Mouse (Mus musculus) CH12.LX (cell line): ENCODE results near the gene Pdhx. TPM values are rescaled to one million over a fixed set of nuclear protein-coding genes. Genes with fewer than 3 reads are reported as not detected.

Experiments used
- DNase-seq: peaks from one replicate; pipeline ENCODE4 v3.0.0-alpha.2; 2013; ENCODE audit errors: extremely low read depth
- H3K27ac ChIP-seq: 2 replicates; pipeline ENCODE4 v1.5.1; 2012; ENCODE audit warnings: low read depth, mild to moderate bottlenecking, control low read depth, moderate library complexity; ENCODE audit not compliant: insufficient read depth
- H3K27me3 ChIP-seq: replicated peaks from 2 replicates; pipeline ENCODE3; 2012; ENCODE audit warnings: inconsistent platforms
- H3K36me3 ChIP-seq, 2 experiments: replicated peaks in 1 of 2; 2 replicates each; pipeline versions ENCODE3 to v1.6.1; 2012; ENCODE audit warnings: inconsistent platforms in 1 of 2, low read length in 1 of 2, mild to moderate bottlenecking in 1 of 2, mixed read lengths in 1 of 2, moderate library complexity in 1 of 2; ENCODE audit not compliant: control insufficient read depth in 1 of 2, insufficient read depth in 1 of 2
- H3K4me1 ChIP-seq, 2 experiments: 2 replicates each; pipeline ENCODE4 v1.6.1; 2012; ENCODE audit warnings: inconsistent platforms in 1 of 2, moderate library complexity in 1 of 2; ENCODE audit not compliant: insufficient read depth in 2 of 2, control insufficient read depth in 1 of 2
- H3K4me2 ChIP-seq: 2 replicates; pipeline ENCODE4 v1.6.1; 2012; ENCODE audit warnings: low read depth, mild to moderate bottlenecking, control low read depth; ENCODE audit not compliant: poor library complexity, insufficient read depth, severe bottlenecking
- H3K4me3 ChIP-seq, 3 experiments: fragments of 150-350 bp in 1 of 3; sonication (generic) in 1 of 3; replicated peaks in 1 of 3; 2 replicates each; pipeline versions ENCODE3 to v1.5.1; 2011 to 2012; ENCODE audit warnings: low read depth in 2 of 3, low read length in 2 of 3, mild to moderate bottlenecking in 2 of 3, moderate library complexity in 2 of 3, control low read depth in 1 of 3, improper control_type of control experiment in 1 of 3, inconsistent platforms in 1 of 3, mixed read lengths in 1 of 3; ENCODE audit not compliant: poor library complexity in 1 of 3
- H3K79me2 ChIP-seq: replicated peaks from 2 replicates; pipeline ENCODE4 v1.6.1; 2012; ENCODE audit warnings: mild to moderate bottlenecking, moderate library complexity; ENCODE audit not compliant: control insufficient read depth, poor library complexity, insufficient read depth, severe bottlenecking; ENCODE audit errors: extremely low read depth
- H3K9ac ChIP-seq: 2 replicates; pipeline ENCODE4 v1.6.1; 2012; ENCODE audit warnings: low read depth, mild to moderate bottlenecking, control low read depth, moderate library complexity; ENCODE audit not compliant: insufficient read depth
- H3K9me3 ChIP-seq: replicated peaks from 2 replicates; pipeline ENCODE3; 2012; ENCODE audit warnings: low read length, inconsistent platforms, mixed read lengths
- CHD2 ChIP-seq: IDR thresholded peaks from 2 replicates; pipeline ENCODE4 v1.6.1; 2011; ENCODE audit warnings: low read length, improper control_type of control experiment
- CTCF ChIP-seq, 2 experiments: IDR thresholded peaks in 1 of 2; conservative IDR thresholded peaks in 1 of 2; 2 replicates each; pipeline ENCODE4 v1.5.1; 2011 to 2012; ENCODE audit warnings: low read depth in 2 of 2, low read length in 2 of 2, improper control_type of control experiment in 1 of 2, inconsistent platforms in 1 of 2, mild to moderate bottlenecking in 1 of 2, moderate library complexity in 1 of 2
- ETS1 ChIP-seq: conservative IDR thresholded peaks from 2 replicates; pipeline ENCODE4 v1.6.1; 2012; ENCODE audit warnings: low read depth, mild to moderate bottlenecking, inconsistent platforms, low read length, improper control_type of control experiment, moderate library complexity
- GABPA ChIP-seq: IDR thresholded peaks from 2 replicates; pipeline ENCODE4 v1.6.1; 2012; ENCODE audit warnings: low read depth, low read length, improper control_type of control experiment, inconsistent platforms; ENCODE audit not compliant: insufficient replicate concordance
- IRF4 ChIP-seq: IDR thresholded peaks from 2 replicates; pipeline ENCODE4 v1.6.1; 2014; ENCODE audit warnings: low read depth, mild to moderate bottlenecking, inconsistent platforms, low read length, improper control_type of control experiment
- KAT2A ChIP-seq: IDR thresholded peaks from 2 replicates; pipeline ENCODE4 v1.6.1; 2012; ENCODE audit warnings: low read length, improper control_type of control experiment, inconsistent platforms; ENCODE audit not compliant: insufficient replicate concordance
- MAFK ChIP-seq: IDR thresholded peaks from 2 replicates; pipeline ENCODE4 v1.6.1; 2011; ENCODE audit warnings: low read length, improper control_type of control experiment; ENCODE audit not compliant: insufficient replicate concordance
- MAX ChIP-seq: IDR thresholded peaks from 2 replicates; pipeline ENCODE4 v1.6.1; 2011; ENCODE audit warnings: low read length, improper control_type of control experiment
- MEF2A ChIP-seq: IDR thresholded peaks from 2 replicates; pipeline ENCODE4 v1.6.1; 2014; ENCODE audit warnings: low read depth, mild to moderate bottlenecking, inconsistent platforms, low read length, improper control_type of control experiment, borderline replicate concordance
- MXI1 ChIP-seq: IDR thresholded peaks from 2 replicates; pipeline ENCODE4 v1.6.1; 2011; ENCODE audit warnings: mild to moderate bottlenecking, low read depth, low read length, improper control_type of control experiment
- MYC ChIP-seq: IDR thresholded peaks from 2 replicates; pipeline ENCODE4 v1.6.1; 2011; ENCODE audit warnings: low read depth, mild to moderate bottlenecking, improper control_type of control experiment, low read length
- NELFE ChIP-seq: IDR thresholded peaks from 2 replicates; pipeline ENCODE4 v1.6.1; 2011; ENCODE audit warnings: low read depth, low read length, improper control_type of control experiment
- SIN3A ChIP-seq: IDR thresholded peaks from 2 replicates; pipeline ENCODE4 v1.6.1; 2012; ENCODE audit warnings: low read length, improper control_type of control experiment, inconsistent platforms
- TCF12 ChIP-seq: IDR thresholded peaks from 2 replicates; pipeline ENCODE4 v1.6.1; 2014; ENCODE audit warnings: low read depth, mild to moderate bottlenecking, inconsistent platforms, low read length, improper control_type of control experiment
- UBTF ChIP-seq: IDR thresholded peaks from 2 replicates; pipeline ENCODE4 v1.6.1; 2012; ENCODE audit warnings: low read depth, mild to moderate bottlenecking, inconsistent platforms, low read length, improper control_type of control experiment, moderate library complexity
- USF1 ChIP-seq: IDR thresholded peaks from 2 replicates; pipeline ENCODE4 v1.6.1; 2014; ENCODE audit warnings: low read depth, mild to moderate bottlenecking, inconsistent platforms, low read length, improper control_type of control experiment
- ZC3H11A ChIP-seq: IDR thresholded peaks from 2 replicates; pipeline ENCODE4 v1.6.1; 2012; ENCODE audit warnings: low read depth, mild to moderate bottlenecking, inconsistent platforms, low read length, improper control_type of control experiment
- ZKSCAN1 ChIP-seq: IDR thresholded peaks from 2 replicates; pipeline ENCODE4 v1.6.1; 2012; ENCODE audit warnings: low read depth, inconsistent platforms, low read length, improper control_type of control experiment, borderline replicate concordance
- ZMIZ1 ChIP-seq: IDR thresholded peaks from 2 replicates; pipeline ENCODE4 v1.6.1; 2012; ENCODE audit warnings: low read depth, mild to moderate bottlenecking, inconsistent platforms, low read length, improper control_type of control experiment
- ZNF384 ChIP-seq: IDR thresholded peaks from 2 replicates; pipeline ENCODE4 v1.6.1; 2012; ENCODE audit warnings: low read depth, low read length, improper control_type of control experiment, inconsistent platforms
- dilution Hi-C: fragments of 300-500 bp; cut with MboI; formaldehyde crosslinking; loops from 2 replicates; pipeline ENCODE4 v1.14.3; 2020; ENCODE audit warnings: low sequenced_read_pairs; ENCODE audit not compliant: extremely low pct_unique_long_range_greater_than_20kb, extremely low pct_ligation_motif_present
- in situ Hi-C: fragments of 300-500 bp; cut with MboI; formaldehyde crosslinking; loops from 3 replicates; pipeline ENCODE4 v1.14.3; 2019; ENCODE audit warnings: low sequenced_read_pairs, low pct_ligation_motif_present, low pct_unique_long_range_greater_than_20kb, mixed read lengths
- polyA plus RNA-seq: library from polyadenylated mRNA; unstranded; fragments of >175 nt; gene quantifications from 2 replicates; pipeline ENCODE4 v1.2.1, GENCODE M21; 2012; ENCODE audit warnings: low read depth; ENCODE audit not compliant: insufficient read length
- total RNA-seq, 2 experiments: library from RNA; depleted of rRNA; stranded (reverse); fragments of 300-350 nt in 1 of 2; fragments of >200 nt in 1 of 2; gene quantifications; 2 replicates each; pipeline ENCODE4 v1.2.3; 2012 to 2014

The Pdhx gene
- total and polyA plus RNA-seq, 3 experiments: 78.9 to 131 (median 104) TPM

DNA sequence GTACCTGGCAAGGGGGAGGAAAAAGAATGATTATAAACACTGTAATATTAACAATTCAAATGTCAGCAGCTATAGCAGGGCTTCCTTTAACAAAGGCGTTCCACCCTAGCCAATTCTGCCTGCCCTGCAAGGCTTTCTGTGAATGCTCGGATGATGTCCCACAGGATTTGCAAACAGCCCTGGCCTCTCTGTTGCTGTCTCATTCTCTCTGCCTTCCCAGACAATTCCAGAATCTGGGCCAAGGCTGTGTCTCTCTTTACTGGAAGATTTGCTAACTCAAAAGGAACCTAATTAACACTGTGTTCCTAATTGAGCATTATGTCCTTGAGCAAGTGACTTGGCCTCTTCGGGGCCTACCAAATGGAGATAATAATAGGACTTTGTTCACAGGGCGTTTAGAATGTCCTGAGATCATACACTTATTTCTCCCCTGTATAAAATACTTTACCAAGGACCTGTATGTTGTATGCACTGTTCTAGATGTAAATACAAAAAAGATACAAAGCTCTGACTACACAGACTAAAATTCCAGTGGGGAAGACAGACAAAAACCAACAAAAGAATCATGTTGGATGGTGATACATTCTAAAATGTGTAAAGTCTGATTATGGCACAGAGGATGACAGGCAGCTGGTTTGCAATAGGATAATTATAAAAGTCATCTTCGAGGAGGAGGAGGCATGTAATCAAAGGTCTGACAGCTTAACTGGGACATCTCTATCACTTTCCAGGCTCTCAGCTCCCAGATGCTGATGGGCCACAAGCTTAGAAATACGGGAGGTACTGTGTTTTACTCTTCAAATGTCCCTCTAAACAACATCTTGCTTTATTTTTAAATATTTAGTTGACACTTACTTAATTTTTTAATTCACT lies 45.2 kb upstream of the Pdhx start:
- Histone ChIP-seq H3K9ac (no peak overlapping the region), H3K36me3 (no peaks in the 10 kb centered on the region), H3K9me3 (no peaks in the 10 kb centered on the region), H3K4me2 (no peak overlapping the region), H3K27me3 (no peaks in the 10 kb centered on the region), H3K27ac (no peak overlapping the region), H3K4me3 (no peak overlapping the region), H3K4me1 (peaks cover 3 to 4% of the 10 kb centered on the region in 2 experiments; a peak in 2 of 4 replicates), H3K79me2 (no peaks in the 10 kb centered on the region)
- dilution Hi-C loops (no loop called here), in situ Hi-C loops (no loop called here)
- no peak for TF ChIP-seq ZNF384
- TF ChIP-seq MXI1: no peak
- TF ChIP-seq TCF12: no peak
- no peak for TF ChIP-seq CTCF (conservative IDR thresholded peaks at IDR 0.05 in 1 of 2, IDR thresholded peaks at IDR 0.05 in 1 of 2; ENCODE audit: low read depth in 2 of 2, low read length in 2 of 2)
- no peak for TF ChIP-seq GABPA
- no peak for TF ChIP-seq MAFK
- no peak for TF ChIP-seq MEF2A
- no peak for TF ChIP-seq ETS1
- TF ChIP-seq UBTF: no peak
- no peak for DNase-seq

DNA sequence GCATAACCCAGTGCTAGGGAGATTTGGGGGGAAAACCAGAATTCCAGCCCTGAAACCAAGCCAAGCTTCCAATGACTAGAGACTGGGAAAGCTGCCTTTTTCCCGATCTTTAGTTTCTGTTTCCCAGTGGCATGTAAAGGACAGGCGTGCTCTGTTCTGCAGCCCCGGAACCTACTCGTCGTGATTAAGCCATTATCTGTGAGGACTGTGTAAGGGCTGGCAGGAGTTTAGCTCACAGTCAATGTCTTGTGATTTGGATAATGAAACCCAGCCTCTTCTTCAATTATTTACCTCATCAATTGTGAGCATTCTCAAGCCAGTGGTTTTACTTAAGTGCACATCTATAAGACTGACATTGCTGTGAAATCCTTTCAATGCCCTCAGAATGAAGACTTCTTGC lies 43.9 kb upstream of the Pdhx start:
- no peak for DNase-seq
- in situ Hi-C loops (no loop called here), dilution Hi-C loops (no loop called here)
- no peak overlapping the region for H3K9ac ChIP-seq
- H3K4me1 ChIP-seq: peaks cover 3 to 4% of the 10 kb centered on the region in 2 experiments; a peak in 2 of 4 replicates
- H3K4me3 ChIP-seq: no peak overlapping the region
- no peak for TF ChIP-seq MAX
- no peak for TF ChIP-seq KAT2A
- no peak for TF ChIP-seq ZKSCAN1
- TF ChIP-seq ZMIZ1: no peak
- no peak for TF ChIP-seq CTCF (conservative IDR thresholded peaks at IDR 0.05 in 1 of 2, IDR thresholded peaks at IDR 0.05 in 1 of 2; ENCODE audit: low read depth in 2 of 2, low read length in 2 of 2)
- TF ChIP-seq TCF12: no peak
- no peak for TF ChIP-seq SIN3A
- no peak for TF ChIP-seq IRF4
- TF ChIP-seq ZC3H11A: no peak
- no peak for TF ChIP-seq NELFE
- TF ChIP-seq USF1: no peak
- no peak for TF ChIP-seq MYC
- no peak for TF ChIP-seq CHD2
- H3K79me2 ChIP-seq: no peaks in the 10 kb centered on the region
- H3K27me3 ChIP-seq: no peaks in the 10 kb centered on the region
- H3K27ac ChIP-seq: no peak overlapping the region
- no peaks in the 10 kb centered on the region for H3K9me3 ChIP-seq
- no peaks in the 10 kb centered on the region for H3K36me3 ChIP-seq
- no peak overlapping the region; the same call in 1 of the 2 replicates for H3K4me2 ChIP-seq
